Comparison of ENCODE assay signal across 8 mouse cellular contexts in genomic region chr7:137924464-137925167, GRCm38 (mm10).
A peak's percentile ranks its signal among the peaks of the same experiment; 100 is the strongest.
DNase-seq lines count a peak whose midpoint lies in the region; ATAC-seq and TF ChIP-seq lines count a peak whose summit lies in the region.

No protein-coding gene starts in this region.

- no peak overlapping the region for H3K4me3 ChIP-seq in heart, embryonic 10.5 days
- H3K4me3 ChIP-seq in neural tube, embryonic 14.5 days (ENCODE audit: low read depth, low read length): no peak overlapping the region
- no peak overlapping the region for H3K4me3 ChIP-seq in thymus, adult 2 months (ENCODE audit: control insufficient read depth, insufficient read depth, low read length)

- no peak overlapping the region for H3K27ac ChIP-seq in heart, embryonic 10.5 days
- no peak overlapping the region for H3K27ac ChIP-seq in neural tube, embryonic 14.5 days (ENCODE audit: low read depth, low read length)
- H3K27ac ChIP-seq in thymus, adult 2 months (ENCODE audit: control insufficient read depth, insufficient read depth, low read length): no peak overlapping the region

- no peak overlapping the region for H3K9ac ChIP-seq in neural tube, embryonic 14.5 days (replicated peaks; ENCODE audit: low read depth, low read length)

- 0 out of 2 replicates have a peak, but pooled peaks cover 8% of the 10 kb centered on the region for H3K27me3 ChIP-seq in heart, embryonic 10.5 days (ENCODE audit: insufficient read depth, poor library complexity, severe bottlenecking)
- no peaks in the 10 kb centered on the region for H3K27me3 ChIP-seq in neural tube, embryonic 14.5 days (ENCODE audit: control insufficient read depth, insufficient read depth, low read length)
- no peaks in the 10 kb centered on the region for H3K27me3 ChIP-seq in thymus, adult 2 months (ENCODE audit: control insufficient read depth, insufficient read depth, low read length)

- peaks cover 31% of the 10 kb centered on the region for H3K4me1 ChIP-seq in heart, embryonic 10.5 days
- 0 out of 2 replicates have a peak, but pooled peaks cover 3% of the 10 kb centered on the region for H3K4me1 ChIP-seq in neural tube, embryonic 14.5 days (ENCODE audit: control insufficient read depth, insufficient read depth, low read length)
- H3K4me1 ChIP-seq in thymus, adult 2 months (replicated peaks; ENCODE audit: control insufficient read depth, insufficient read depth, low read length): no peaks in the 10 kb centered on the region

- peak; percentile 26 for DNase-seq in embryo, embryonic 11.5 days (ENCODE audit: low read depth, low spot score)
- DNase-seq in embryo, embryonic 10 days (ENCODE audit: low spot score): no peak
- peak; percentile 44 for DNase-seq in testis, postnatal 10 days (ENCODE audit: low spot score)
- DNase-seq in testis, postnatal 14 days (ENCODE audit: low spot score): no peak
- DNase-seq in heart, embryonic 10.5 days (ENCODE audit: low spot score): peak; percentile 79
- DNase-seq in layer of hippocampus, postnatal 10 days (ENCODE audit: low spot score in 2 of 2): peak; percentile 60 to 63
- DNase-seq in thymus, adult 2 months: no peak

- no peaks in the 10 kb centered on the region for H3K36me3 ChIP-seq in heart, embryonic 10.5 days
- H3K36me3 ChIP-seq in neural tube, embryonic 14.5 days (ENCODE audit: control insufficient read depth, insufficient read depth, low read length): no peaks in the 10 kb centered on the region
- H3K36me3 ChIP-seq in thymus, adult 2 months (ENCODE audit: control insufficient read depth, insufficient read depth, low read length): no peaks in the 10 kb centered on the region

- TF ChIP-seq POLR2A in thymus, adult 2 months (IDR thresholded peaks at IDR 0.05; ENCODE audit: control insufficient read depth, extremely low read depth, insufficient read depth, low read length, poor library complexity): no peak

- TF ChIP-seq CTCF in thymus, adult 2 months (IDR thresholded peaks at IDR 0.05; ENCODE audit: borderline replicate concordance, control insufficient read depth, extremely low read depth, insufficient read depth, low read length, poor library complexity): no peak

- peak; percentile 60; the same call in 1 of the 2 replicates for ATAC-seq in neural tube, embryonic 14.5 days (ENCODE audit: low read depth)

- H3K9me3 ChIP-seq in heart, embryonic 10.5 days: no peaks in the 10 kb centered on the region
- no peaks in the 10 kb centered on the region for H3K9me3 ChIP-seq in neural tube, embryonic 14.5 days (ENCODE audit: control insufficient read depth, low read length)

- WGBS in heart, embryonic 10.5 days: 40% methylated on average over 7 of the region's 7 CpGs
- 65% methylated on average over 7 of the region's 7 CpGs for WGBS in neural tube, embryonic 14.5 days
- WGBS in thymus, adult 2 months: 70% methylated on average over 7 of the region's 7 CpGs

- H3K4me2 ChIP-seq in neural tube, embryonic 14.5 days (ENCODE audit: low read depth, low read length): no peak overlapping the region

Comparison
In these comparisons a context has a peak if more than half of its experiments do, and no peak if none do; other contexts are left out.
1. DNase-seq: peak in embryo, embryonic 11.5 days (single experiment), testis, postnatal 10 days (single experiment), heart, embryonic 10.5 days (single experiment) and layer of hippocampus, postnatal 10 days (2 of 2); none in embryo, embryonic 10 days (single experiment), testis, postnatal 14 days (single experiment) and thymus, adult 2 months (single experiment).